Mouse (Mus musculus): ENCODE measurements around the gene Slc35a5. TPM values are rescaled to one million over a fixed set of nuclear protein-coding genes. Genes with fewer than 3 reads are reported as not detected.

Gene Slc35a5
- polyA plus RNA-seq, 1 experiment from 2014 or later, result 9.7 TPM

GRCm38 (mm10) chr16:45100892-45101291 is 57.6 kb downstream of the Slc35a5 start:
- Histone ChIP-seq H3K36me3 (ENCODE audit: control insufficient read depth, insufficient read depth, low read length) (no peaks in the 10 kb centered on the region), H3K4me1 (replicated peaks; ENCODE audit: control insufficient read depth, insufficient read depth, low read length) (no peaks in the 10 kb centered on the region), H3K4me3 (ENCODE audit: low read depth, low read length) (no peak overlapping the region), H3K9ac (ENCODE audit: low read depth, low read length) (no peak overlapping the region), H3K9me3 (ENCODE audit: control insufficient read depth, low read length) (no peaks in the 10 kb centered on the region), H3K27ac (ENCODE audit: low read depth, low read length) (no peak overlapping the region), H3K27me3 (replicated peaks; ENCODE audit: control insufficient read depth, insufficient read depth, low read length) (no peaks in the 10 kb centered on the region), H3K4me2 (no peak overlapping the region)
- ATAC-seq (replicated peaks; ENCODE audit: low FRiP score) (no peak), DNase-seq (ENCODE audit: low spot score) (no peak)
- whole genome bisulfite sequencing, result 56% methylated on average over 3 of the region's 3 CpGs

DNA sequence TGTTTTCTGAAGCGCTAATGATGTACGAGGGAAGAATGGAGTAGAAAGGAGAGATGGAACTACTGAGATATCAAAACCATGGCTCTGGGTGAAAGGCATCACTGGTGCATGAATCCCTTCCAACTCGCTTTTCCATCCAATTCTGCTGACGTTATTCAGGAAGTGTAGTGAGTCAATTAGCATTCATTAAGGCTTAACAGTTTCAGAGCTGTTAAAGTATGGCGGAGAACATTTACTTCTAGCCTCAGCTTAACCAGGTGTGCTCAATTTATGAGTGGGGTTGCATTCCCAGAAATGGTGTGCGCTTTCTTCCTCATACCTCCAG is 59.7 kb downstream of the Slc35a5 start:
- no peak overlapping the region for H3K4me3 ChIP-seq (ENCODE audit: low read depth, low read length)
- WGBS, result 79% methylated on average over 6 of the region's 6 CpGs
- no peak for ATAC-seq (replicated peaks; ENCODE audit: low FRiP score)

GRCm38 (mm10) chr16:45098186-45098885 is 60.2 kb downstream of the Slc35a5 start:
- H3K9ac ChIP-seq (ENCODE audit: low read depth, low read length), result no peak overlapping the region
- 69% methylated on average over 10 of the region's 10 CpGs for WGBS
- no peak overlapping the region for H3K4me2 ChIP-seq
- H3K4me3 ChIP-seq (ENCODE audit: low read depth, low read length), result no peak overlapping the region
- H3K4me1 ChIP-seq (replicated peaks; ENCODE audit: control insufficient read depth, insufficient read depth, low read length), result no peaks in the 10 kb centered on the region
- no peak overlapping the region for H3K27ac ChIP-seq (ENCODE audit: low read depth, low read length)
- no peaks in the 10 kb centered on the region for H3K27me3 ChIP-seq (replicated peaks; ENCODE audit: control insufficient read depth, insufficient read depth, low read length)
- H3K36me3 ChIP-seq (ENCODE audit: control insufficient read depth, insufficient read depth, low read length), result no peaks in the 10 kb centered on the region
- no peak for ATAC-seq (replicated peaks; ENCODE audit: low FRiP score)
- no peaks in the 10 kb centered on the region for H3K9me3 ChIP-seq (ENCODE audit: control insufficient read depth, low read length)
- no peak for DNase-seq (ENCODE audit: low spot score)

More for the DNA sequence above, 59.7 kb downstream of the Slc35a5 start:
- Histone ChIP-seq H3K27ac (ENCODE audit: low read depth, low read length) (no peak overlapping the region), H3K4me1 (replicated peaks; ENCODE audit: control insufficient read depth, insufficient read depth, low read length) (no peaks in the 10 kb centered on the region), H3K4me2 (no peak overlapping the region), H3K36me3 (ENCODE audit: control insufficient read depth, insufficient read depth, low read length) (no peaks in the 10 kb centered on the region), H3K9me3 (ENCODE audit: control insufficient read depth, low read length) (no peaks in the 10 kb centered on the region), H3K27me3 (replicated peaks; ENCODE audit: control insufficient read depth, insufficient read depth, low read length) (no peaks in the 10 kb centered on the region), H3K9ac (ENCODE audit: low read depth, low read length) (no peak overlapping the region)
- DNase-seq (ENCODE audit: low spot score), result no peak

- Histone ChIP-seq H3K9me3 (ENCODE audit: control insufficient read depth, low read length) (no peaks in the 10 kb centered on the region), H3K27ac (ENCODE audit: low read depth, low read length) (no peak overlapping the region), H3K4me1 (replicated peaks; ENCODE audit: control insufficient read depth, insufficient read depth, low read length) (no peaks in the 10 kb centered on the region), H3K4me3 (ENCODE audit: low read depth, low read length) (no peak overlapping the region), H3K4me2 (no peak overlapping the region), H3K9ac (ENCODE audit: low read depth, low read length) (no peak overlapping the region), H3K27me3 (replicated peaks; ENCODE audit: control insufficient read depth, insufficient read depth, low read length) (no peaks in the 10 kb centered on the region), H3K36me3 (ENCODE audit: control insufficient read depth, insufficient read depth, low read length) (no peaks in the 10 kb centered on the region)
- ATAC-seq (replicated peaks; ENCODE audit: low FRiP score) (no peak), DNase-seq (ENCODE audit: low spot score) (no peak)
- 92% methylated on average over 2 of the region's 2 CpGs for whole genome bisulfite sequencing
Observed at GRCm38 (mm10) chr16:45097467-45097866, 61.0 kb downstream of the Slc35a5 start.

GRCm38 (mm10) chr16:45095561-45096482 is 62.7 kb downstream of the Slc35a5 start:
- Histone ChIP-seq H3K27me3 (replicated peaks; ENCODE audit: control insufficient read depth, insufficient read depth, low read length) (no peaks in the 10 kb centered on the region), H3K4me2 (peak overlapping the region; percentile 8; the same call in 1 of the 2 replicates), H3K27ac (ENCODE audit: low read depth, low read length) (no peak overlapping the region), H3K4me1 (replicated peaks; ENCODE audit: control insufficient read depth, insufficient read depth, low read length) (no peaks in the 10 kb centered on the region), H3K9me3 (ENCODE audit: control insufficient read depth, low read length) (no peaks in the 10 kb centered on the region), H3K9ac (ENCODE audit: low read depth, low read length) (no peak overlapping the region), H3K36me3 (ENCODE audit: control insufficient read depth, insufficient read depth, low read length) (no peaks in the 10 kb centered on the region), H3K4me3 (ENCODE audit: low read depth, low read length) (no peak overlapping the region)
- WGBS, result 74% methylated on average over 26 of the region's 26 CpGs
- DNase-seq (ENCODE audit: low spot score), result no peak
- ATAC-seq (replicated peaks; ENCODE audit: low FRiP score), result no peak

- Histone ChIP-seq H3K4me3 (ENCODE audit: low read depth, low read length) (no peak overlapping the region), H3K27me3 (replicated peaks; ENCODE audit: control insufficient read depth, insufficient read depth, low read length) (no peaks in the 10 kb centered on the region), H3K9ac (ENCODE audit: low read depth, low read length) (no peak overlapping the region), H3K27ac (ENCODE audit: low read depth, low read length) (no peak overlapping the region), H3K4me2 (peak overlapping the region; percentile 52), H3K36me3 (ENCODE audit: control insufficient read depth, insufficient read depth, low read length) (no peaks in the 10 kb centered on the region), H3K4me1 (replicated peaks; ENCODE audit: control insufficient read depth, insufficient read depth, low read length) (no peaks in the 10 kb centered on the region), H3K9me3 (ENCODE audit: control insufficient read depth, low read length) (no peaks in the 10 kb centered on the region)
- 83% methylated on average over 13 of the region's 13 CpGs for WGBS
- ATAC-seq (replicated peaks; ENCODE audit: low FRiP score) (no peak), DNase-seq (ENCODE audit: low spot score) (no peak)
Observed at GRCm38 (mm10) chr16:45095030-45095429, 63.5 kb downstream of the Slc35a5 start.

GRCm38 (mm10) chr16:45094136-45094756 is 64.3 kb downstream of the Slc35a5 start:
- H3K9ac ChIP-seq (ENCODE audit: low read depth, low read length), result peak overlapping the region; percentile 57
- H3K9me3 ChIP-seq (ENCODE audit: control insufficient read depth, low read length), result no peaks in the 10 kb centered on the region
- ATAC-seq (replicated peaks; ENCODE audit: low FRiP score) (no peak), DNase-seq (ENCODE audit: low spot score) (no peak)
- H3K4me1 ChIP-seq (replicated peaks; ENCODE audit: control insufficient read depth, insufficient read depth, low read length), result no peaks in the 10 kb centered on the region
- peak overlapping the region; percentile 52 for H3K4me2 ChIP-seq
- H3K27ac ChIP-seq (ENCODE audit: low read depth, low read length), result peak overlapping the region; percentile 56; the same call in 1 of the 2 replicates
- WGBS, result 14% methylated on average over 9 of the region's 9 CpGs
- no peaks in the 10 kb centered on the region for H3K27me3 ChIP-seq (replicated peaks; ENCODE audit: control insufficient read depth, insufficient read depth, low read length)
- H3K36me3 ChIP-seq (ENCODE audit: control insufficient read depth, insufficient read depth, low read length), result no peaks in the 10 kb centered on the region
- peak overlapping the region; percentile 30 for H3K4me3 ChIP-seq (ENCODE audit: low read depth, low read length)

DNA sequence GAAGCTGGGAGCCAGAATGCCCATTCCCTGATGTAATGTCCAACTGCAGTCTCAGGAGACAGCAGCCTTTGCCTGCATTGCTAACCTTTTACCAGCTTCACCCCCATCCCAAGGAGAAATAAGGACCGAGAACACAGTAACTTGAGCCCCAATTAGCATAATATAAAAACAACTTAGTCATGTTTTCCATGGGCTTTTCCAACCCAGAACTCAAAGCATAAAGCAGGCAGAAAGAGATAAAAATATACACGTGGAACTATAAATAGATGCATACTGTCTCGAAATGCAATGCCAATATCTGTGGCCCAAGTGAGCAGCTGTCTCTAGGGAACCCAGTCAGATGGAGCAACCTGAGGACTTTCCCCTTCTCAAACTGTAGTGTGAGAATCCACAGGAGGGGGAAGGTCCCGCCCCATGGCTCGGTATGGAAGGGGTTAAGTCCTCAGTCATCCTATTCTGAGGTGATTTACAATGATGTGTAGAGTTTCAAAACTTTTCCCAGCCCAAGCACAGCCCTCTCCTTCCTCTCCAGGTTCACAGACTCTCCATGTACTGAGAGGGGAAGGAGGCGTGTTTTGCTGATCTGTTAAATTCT is 65.3 kb downstream of the Slc35a5 start, which contains the start of gene Ccdc80:
TSS of gene Ccdc80 (plus strand) at position 266 of the 595 bp plus-strand sequence.
- H3K4me3 ChIP-seq (ENCODE audit: low read depth, low read length), result peak within 1 kb of the TSS; percentile 30
- no peaks in the 10 kb centered on the region for H3K9me3 ChIP-seq (ENCODE audit: control insufficient read depth, low read length)

More for the DNA sequence above, 65.3 kb downstream of the Slc35a5 start, which contains the start of gene Ccdc80:
- Histone ChIP-seq H3K27me3 (replicated peaks; ENCODE audit: control insufficient read depth, insufficient read depth, low read length) (no peaks in the 10 kb centered on the region), H3K36me3 (ENCODE audit: control insufficient read depth, insufficient read depth, low read length) (no peaks in the 10 kb centered on the region), H3K9ac (ENCODE audit: low read depth, low read length) (peak within 1 kb of the TSS; percentile 57), H3K4me2 (peak within 1 kb of the TSS; percentile 52), H3K4me1 (replicated peaks; ENCODE audit: control insufficient read depth, insufficient read depth, low read length) (no peaks in the 10 kb centered on the region), H3K27ac (ENCODE audit: low read depth, low read length) (peak within 1 kb of the TSS; percentile 56; the same call in 1 of the 2 replicates)
- no peak for ATAC-seq (replicated peaks; ENCODE audit: low FRiP score)
- WGBS, result 22% methylated on average over 6 of the region's 6 CpGs
- no peak for DNase-seq (ENCODE audit: low spot score)

Data from liver, embryonic 11.5 days (tissue).